Mouse (Mus musculus): ENCODE results near the gene Cd34. TPM values are rescaled to one million over a fixed set of nuclear protein-coding genes. Genes with fewer than 3 reads are reported as not detected.

Gene Cd34
- polyA plus RNA-seq, 1 experiment from 2014 or later: 189 TPM

DNA sequence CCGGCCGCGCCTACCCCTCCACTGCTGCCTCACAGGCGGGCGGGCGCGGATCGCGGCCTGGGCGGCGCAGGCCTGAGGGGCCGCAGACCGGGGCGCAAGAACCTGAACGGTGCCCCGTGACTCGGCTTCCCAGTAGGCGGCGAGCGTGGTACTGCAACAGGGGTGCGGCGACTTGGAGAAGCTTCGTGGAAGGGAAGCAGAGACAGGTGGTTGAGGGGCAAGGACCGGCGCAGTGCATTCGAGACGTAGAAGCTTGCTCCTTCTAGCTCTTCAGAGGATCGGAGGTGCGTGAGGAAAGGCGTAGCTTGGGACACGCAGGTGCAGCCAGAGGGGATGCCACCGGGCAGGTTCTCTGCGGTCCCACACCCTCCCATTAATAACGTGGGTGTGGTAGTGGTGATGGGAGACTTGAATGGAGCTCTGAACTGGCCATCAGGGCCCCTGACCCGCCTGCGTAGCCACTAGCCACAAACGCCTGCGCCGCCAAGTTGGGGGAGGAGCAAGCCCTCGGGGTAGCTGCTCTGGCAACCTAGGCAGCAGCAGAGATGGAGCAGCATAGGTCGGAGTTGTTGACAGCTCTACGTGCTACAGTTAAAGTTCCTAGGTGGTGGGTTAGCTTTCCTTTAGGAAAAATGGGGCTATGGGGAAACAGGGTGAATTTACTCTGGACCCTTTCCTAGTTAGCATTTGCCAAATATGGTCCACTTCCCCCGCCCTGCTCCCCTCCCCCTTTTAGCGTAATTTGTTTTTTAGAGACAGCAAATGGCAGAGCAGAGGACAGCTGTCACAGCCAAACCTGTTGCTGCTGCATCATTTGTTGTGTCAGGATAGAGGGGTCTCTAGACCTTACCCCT, 38.1 kb downstream of the Cd34 start:
- Histone ChIP-seq H3K4me2 (replicated peaks; ENCODE audit: low read depth, low read length) (peak overlapping the region; percentile 91), H3K9me3 (ENCODE audit: low read length) (no peaks in the 10 kb centered on the region), H3K9ac (replicated peaks; ENCODE audit: low read depth) (peak overlapping the region; percentile 62), H3K27ac (ENCODE audit: low read length) (peak overlapping the region; percentile 75), H3K27me3 (replicated peaks; ENCODE audit: insufficient read depth, low read length) (no peaks in the 10 kb centered on the region), H3K36me3 (ENCODE audit: insufficient read depth, low read length) (no peaks in the 10 kb centered on the region), H3K4me1 (ENCODE audit: insufficient read depth, low read depth, low read length) (no peaks in the 10 kb centered on the region; the same call in 1 of the 2 replicates), H3K4me3 (ENCODE audit: low read depth, low read length) (peak overlapping the region; percentile 70)
- ATAC-seq (peak; percentile 89), DNase-seq (ENCODE audit: low spot score) (peak; percentile 81)
- WGBS: 1% methylated on average over 35 of the region's 44 CpGs
- TF ChIP-seq CTCF (IDR thresholded peaks at IDR 0.05) (no peak; the same call in 1 of the 2 replicates), EP300 (IDR thresholded peaks at IDR 0.05) (no peak)

DNA sequence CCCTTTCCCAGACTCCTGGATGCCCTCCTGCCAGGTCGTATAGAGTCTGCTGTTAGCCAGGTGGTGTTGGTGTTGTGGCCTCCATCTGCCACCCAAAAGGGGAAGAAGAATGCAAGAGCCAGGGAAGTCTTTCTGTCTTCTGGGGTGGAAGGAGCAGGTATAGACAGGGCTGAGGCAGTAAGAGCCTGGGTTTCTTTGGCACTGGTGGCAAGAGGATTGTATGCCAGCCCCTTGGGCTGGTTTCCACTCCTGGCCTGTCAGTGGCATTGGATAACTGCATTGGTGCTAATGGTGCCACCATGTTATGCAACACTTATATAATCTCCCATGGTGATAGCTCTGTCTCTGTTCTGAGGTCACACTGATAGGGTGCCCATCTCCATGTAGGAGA, 38.7 kb downstream of the Cd34 start:
- Histone ChIP-seq H3K4me1 (ENCODE audit: insufficient read depth, low read depth, low read length) (no peaks in the 10 kb centered on the region; the same call in 1 of the 2 replicates), H3K4me3 (ENCODE audit: low read depth, low read length) (peak overlapping the region; percentile 70), H3K36me3 (ENCODE audit: insufficient read depth, low read length) (no peaks in the 10 kb centered on the region), H3K27ac (ENCODE audit: low read length) (no peak overlapping the region), H3K27me3 (replicated peaks; ENCODE audit: insufficient read depth, low read length) (no peaks in the 10 kb centered on the region), H3K9ac (replicated peaks; ENCODE audit: low read depth) (no peak overlapping the region), H3K4me2 (replicated peaks; ENCODE audit: low read depth, low read length) (peak overlapping the region; percentile 91), H3K9me3 (ENCODE audit: low read length) (no peaks in the 10 kb centered on the region)
- ATAC-seq: no peak
- WGBS: 0% methylated on average over 1 of the region's 1 CpGs
- TF ChIP-seq EP300 (IDR thresholded peaks at IDR 0.05) (no peak), CTCF (IDR thresholded peaks at IDR 0.05) (no peak)
- no peak for DNase-seq (ENCODE audit: low spot score)

DNA sequence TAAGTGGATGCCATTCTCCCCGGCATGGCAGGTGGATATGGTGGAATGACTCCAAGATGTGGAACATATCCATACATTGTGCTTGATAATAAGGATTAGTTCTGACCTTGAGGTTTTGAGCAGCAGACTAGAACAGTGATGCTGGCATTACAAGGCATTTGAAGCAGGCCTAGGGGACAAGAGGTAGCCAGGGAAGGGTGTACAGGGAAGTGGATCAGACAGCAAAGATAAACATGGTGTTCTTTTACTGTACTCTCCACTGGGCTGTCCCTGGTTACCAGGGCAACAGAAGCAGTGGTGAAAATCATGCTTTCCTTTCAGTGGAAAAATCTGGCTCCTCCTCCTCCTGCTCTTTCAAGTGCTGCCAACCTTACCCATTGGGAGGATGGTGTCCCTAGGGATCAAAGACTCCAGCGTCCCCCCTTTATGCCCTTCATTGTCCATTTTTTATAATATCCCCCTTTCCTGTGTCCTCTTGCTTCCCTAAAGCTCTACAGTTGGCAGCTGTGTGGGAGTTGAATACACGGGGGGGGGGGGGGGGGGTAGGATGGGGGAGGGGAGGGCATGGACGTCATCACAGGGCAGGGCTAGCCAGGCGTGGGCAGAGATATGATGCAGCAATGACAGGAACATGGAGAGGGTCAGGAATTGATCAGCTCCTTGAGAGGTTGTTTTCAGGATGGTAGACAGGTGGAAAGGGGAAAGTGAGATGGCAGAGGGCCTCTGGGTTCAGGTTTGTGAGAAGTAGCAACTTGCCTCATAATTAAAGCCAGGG, 39.5 kb downstream of the Cd34 start:
- ATAC-seq: peak; percentile 43
- Histone ChIP-seq H3K27me3 (replicated peaks; ENCODE audit: insufficient read depth, low read length) (no peaks in the 10 kb centered on the region), H3K36me3 (ENCODE audit: insufficient read depth, low read length) (no peaks in the 10 kb centered on the region), H3K9ac (replicated peaks; ENCODE audit: low read depth) (no peak overlapping the region), H3K4me1 (ENCODE audit: insufficient read depth, low read depth, low read length) (no peaks in the 10 kb centered on the region; the same call in 1 of the 2 replicates), H3K27ac (ENCODE audit: low read length) (no peak overlapping the region), H3K4me3 (ENCODE audit: low read depth, low read length) (no peak overlapping the region), H3K9me3 (ENCODE audit: low read length) (no peaks in the 10 kb centered on the region), H3K4me2 (replicated peaks; ENCODE audit: low read depth, low read length) (peak overlapping the region; percentile 91; the same call in 1 of the 2 replicates)
- DNase-seq (ENCODE audit: low spot score): peak; percentile 65
- 30% methylated on average over 4 of the region's 5 CpGs for WGBS
- TF ChIP-seq EP300 (IDR thresholded peaks at IDR 0.05) (peak; percentile 36), CTCF (IDR thresholded peaks at IDR 0.05) (no peak)

DNA sequence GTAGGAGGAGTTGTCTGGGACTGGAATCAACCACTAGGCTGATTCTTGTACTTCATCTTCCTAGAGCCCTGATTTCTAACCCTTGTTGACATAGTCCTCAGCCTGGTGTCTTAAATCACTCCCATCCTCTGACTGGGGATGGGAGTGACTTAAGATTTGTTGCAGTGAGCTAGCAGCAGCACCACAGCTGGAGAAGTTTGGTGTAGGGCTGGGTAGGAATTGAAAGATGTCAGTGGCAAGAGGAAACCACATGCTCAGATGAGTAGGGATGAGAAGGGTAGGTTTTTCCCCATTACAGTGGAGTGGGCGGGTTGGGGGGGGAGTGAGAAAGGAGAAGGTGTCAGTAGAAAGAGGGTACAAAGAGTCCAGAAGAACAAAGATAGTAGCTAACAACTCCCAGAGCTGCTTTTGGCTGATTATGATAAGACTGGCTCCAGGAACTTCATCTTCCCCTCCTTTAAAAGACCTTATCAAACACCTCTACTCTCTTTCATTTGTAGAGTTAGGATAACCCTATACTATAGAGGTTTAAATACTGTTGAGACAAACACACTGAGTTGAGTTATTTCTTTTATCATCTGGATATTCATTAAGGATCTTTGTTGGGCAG, 42.3 kb downstream of the Cd34 start:
- Histone ChIP-seq H3K4me1 (ENCODE audit: insufficient read depth, low read depth, low read length) (no peaks in the 10 kb centered on the region; the same call in 1 of the 2 replicates), H3K9me3 (ENCODE audit: low read length) (no peaks in the 10 kb centered on the region), H3K27ac (ENCODE audit: low read length) (no peak overlapping the region), H3K27me3 (replicated peaks; ENCODE audit: insufficient read depth, low read length) (no peaks in the 10 kb centered on the region), H3K4me2 (replicated peaks; ENCODE audit: low read depth, low read length) (no peak overlapping the region), H3K36me3 (ENCODE audit: insufficient read depth, low read length) (no peaks in the 10 kb centered on the region), H3K4me3 (ENCODE audit: low read depth, low read length) (no peak overlapping the region), H3K9ac (replicated peaks; ENCODE audit: low read depth) (no peak overlapping the region)
- ATAC-seq: no peak
- no peak for DNase-seq (ENCODE audit: low spot score)
- TF ChIP-seq CTCF (IDR thresholded peaks at IDR 0.05) (no peak), EP300 (IDR thresholded peaks at IDR 0.05) (no peak)
- WGBS: 77% methylated on average over 1 of the region's 1 CpGs

DNA sequence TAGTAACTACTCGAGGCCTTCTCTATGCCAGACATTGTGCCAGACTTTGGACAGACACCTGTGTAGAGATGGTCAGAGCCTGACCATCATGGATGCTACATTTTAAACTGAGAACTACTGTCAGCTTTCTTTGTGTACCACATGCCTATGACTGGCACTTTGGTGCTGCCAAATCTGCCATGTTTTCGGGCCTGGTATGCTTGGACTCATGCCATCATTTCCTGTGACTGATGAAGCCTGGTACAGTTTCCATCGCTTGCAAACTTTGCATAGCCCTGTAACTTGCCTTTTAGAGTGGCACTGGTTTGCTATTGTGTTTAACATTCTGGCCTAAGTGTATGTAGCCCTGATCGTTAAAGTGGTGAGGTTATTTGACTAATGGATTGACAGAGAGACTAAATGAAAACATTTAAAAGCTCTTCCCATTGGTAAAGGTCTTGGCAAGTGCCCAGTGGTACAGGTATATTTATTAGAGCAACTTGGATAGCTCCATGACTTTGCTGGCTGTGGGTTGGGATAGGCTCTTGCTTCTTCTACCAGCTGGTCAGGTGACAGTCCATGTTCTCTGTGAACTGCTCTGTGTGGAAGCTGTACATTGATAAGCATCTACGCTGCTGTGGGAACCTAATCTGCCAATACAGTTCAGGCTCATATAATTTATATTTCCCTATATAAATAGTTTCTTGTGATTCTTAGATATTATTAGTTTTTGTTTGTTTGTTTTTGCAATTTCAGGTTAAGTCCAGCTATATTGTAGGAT, 44.5 kb downstream of the Cd34 start:
- no peak overlapping the region for H3K9ac ChIP-seq (replicated peaks; ENCODE audit: low read depth)
- no peak overlapping the region for H3K4me2 ChIP-seq (replicated peaks; ENCODE audit: low read depth, low read length)
- ATAC-seq (no peak), DNase-seq (ENCODE audit: low spot score) (no peak)
- H3K9me3 ChIP-seq (ENCODE audit: low read length): no peaks in the 10 kb centered on the region
- H3K4me3 ChIP-seq (ENCODE audit: low read depth, low read length): no peak overlapping the region
- no peaks in the 10 kb centered on the region; the same call in 1 of the 2 replicates for H3K4me1 ChIP-seq (ENCODE audit: insufficient read depth, low read depth, low read length)
- H3K27me3 ChIP-seq (replicated peaks; ENCODE audit: insufficient read depth, low read length): no peaks in the 10 kb centered on the region
- TF ChIP-seq EP300 (IDR thresholded peaks at IDR 0.05) (no peak), CTCF (IDR thresholded peaks at IDR 0.05) (no peak)
- no peaks in the 10 kb centered on the region for H3K36me3 ChIP-seq (ENCODE audit: insufficient read depth, low read length)
- 72% methylated on average over 5 of the region's 5 CpGs for WGBS
- no peak overlapping the region for H3K27ac ChIP-seq (ENCODE audit: low read length)
